Mouse (Mus musculus) thymus, postnatal 36 days (tissue): Measurements from ENCODE around the gene Numbl.

Source experiments
- DNase-seq, 2 experiments: peaks; one replicate each; pipeline ENCODE4 v3.0.0; 2022; ENCODE audit warnings: mixed read lengths in 2 of 2

The Numbl gene

GRCm38 (mm10) chr7:27255721-27256120 is 2.5 kb upstream of the Numbl start:
- no peak for DNase-seq

- no peak for DNase-seq
These were observed 984 bp upstream of the Numbl start for GRCm38 (mm10) chr7:27257046-27257851.

- DNase-seq = no peak
These were observed 405 bp upstream of the Numbl start for GRCm38 (mm10) chr7:27257852-27258204.

GRCm38 (mm10) chr7:27259271-27259721 is 1.1 kb downstream of the Numbl start:
- no peak for DNase-seq

GRCm38 (mm10) chr7:27259771-27260170 is 1.5 kb downstream of the Numbl start:
- no peak for DNase-seq

- DNase-seq = no peak
These were observed 2.6 kb downstream of the Numbl start for GRCm38 (mm10) chr7:27260856-27261255.

GRCm38 (mm10) chr7:27261888-27262287 is 3.7 kb downstream of the Numbl start:
- DNase-seq = no peak

- no peak for DNase-seq
These were observed 6.5 kb downstream of the Numbl start for GRCm38 (mm10) chr7:27264761-27265160.

GRCm38 (mm10) chr7:27266515-27267128 is 8.4 kb downstream of the Numbl start:
- DNase-seq = no peak

GRCm38 (mm10) chr7:27271423-27271822 is 13.2 kb downstream of the Numbl start:
- no peak for DNase-seq

- peak in 1 of 2 experiments; percentile 39 for DNase-seq
These were observed 15.6 kb downstream of the Numbl start for GRCm38 (mm10) chr7:27273739-27274351.

GRCm38 (mm10) chr7:27274916-27275315 is 16.7 kb downstream of the Numbl start:
- no peak for DNase-seq

GRCm38 (mm10) chr7:27276021-27276420 is 17.8 kb downstream of the Numbl start:
- no peak for DNase-seq

GRCm38 (mm10) chr7:27277191-27277590 is 19.0 kb downstream of the Numbl start:
- DNase-seq = no peak

GRCm38 (mm10) chr7:27281717-27282116 is 23.5 kb downstream of the Numbl start:
- no peak for DNase-seq

GRCm38 (mm10) chr7:27282225-27282624 is 24.0 kb downstream of the Numbl start:
- no peak for DNase-seq

- DNase-seq = peak in 1 of 2 experiments; percentile 22
These were observed 26.8 kb downstream of the Numbl start for GRCm38 (mm10) chr7:27284865-27285697.

GRCm38 (mm10) chr7:27285698-27286066 is 27.4 kb downstream of the Numbl start:
- DNase-seq = peak; percentile 43 to 47

- DNase-seq = no peak
These were observed 30.5 kb downstream of the Numbl start for GRCm38 (mm10) chr7:27288732-27289131.

GRCm38 (mm10) chr7:27290555-27290954 is 32.3 kb downstream of the Numbl start:
- no peak for DNase-seq

- no peak for DNase-seq
These were observed 33.7 kb downstream of the Numbl start for GRCm38 (mm10) chr7:27291795-27292466.

- DNase-seq = no peak
These were observed 37.7 kb downstream of the Numbl start for GRCm38 (mm10) chr7:27295956-27296355.
